Mouse (Mus musculus) stomach, postnatal 0 days (tissue): ENCODE data around the gene Serinc2.

Experiments used
- CTCF ChIP-seq: IDR thresholded peaks from 2 replicates; pipeline ENCODE4 v1.5.1; 2016; ENCODE audit warnings: antibody characterized with exemption, low read depth, mild to moderate bottlenecking, moderate library complexity
- EP300 ChIP-seq: optimal IDR thresholded peaks from 2 replicates; pipeline ENCODE3; 2016; ENCODE audit warnings: antibody characterized with exemption

GRCm38 (mm10) chr4:130213857-130214256 is 65.1 kb downstream of the Serinc2 start:
- TF ChIP-seq CTCF (no peak), EP300 (no peak)
